ENCODE assay signal across 12 mouse cellular contexts in genomic region chr11:117515718-117516421, GRCm38 (mm10). TPM values are rescaled to one million over a fixed set of nuclear protein-coding genes. Genes with fewer than 3 reads are reported as not detected.
A peak's percentile ranks its signal among the peaks of the same experiment; 100 is the strongest.
DNase-seq lines count a peak whose midpoint lies in the region; ATAC-seq lines count a peak whose summit lies in the region.
"Had no signal": no experiment of that assay in that cellular context is flagged by ENCODE, and none has a peak within 500 bp of the region (broad histone marks: within the 10 kb centered on the region; RNA-seq: fewer than 3 reads in every experiment).

No protein-coding gene starts in this region.

- no peak overlapping the region for H3K4me3 ChIP-seq in hindbrain, embryonic 15.5 days
- H3K4me3 ChIP-seq: intestine, embryonic 15.5 days; liver, embryonic 13.5 days had no signal

- H3K4me1 ChIP-seq in hindbrain, embryonic 15.5 days (replicated peaks) = peaks cover 10% of the 10 kb centered on the region
- H3K4me1 ChIP-seq: intestine, embryonic 15.5 days; liver, embryonic 13.5 days had no signal

- H3K4me2 ChIP-seq in hindbrain, embryonic 15.5 days = no peak overlapping the region
- H3K4me2 ChIP-seq: intestine, embryonic 15.5 days; liver, embryonic 13.5 days had no signal

- DNase-seq in heart, adult 9 months (ENCODE audit: low spot score in 2 of 2) = peak; percentile 20 to 57
- DNase-seq in heart, postnatal 25 days (ENCODE audit: low spot score) = no peak
- DNase-seq in cerebellum, adult 18-20 months = peak; percentile 58 to 66
- peak; percentile 73 to 74 for DNase-seq in cerebellum, postnatal 14 days
- no peak for DNase-seq in spleen, postnatal 4 days (ENCODE audit: low spot score in 2 of 2)
- DNase-seq in layer of hippocampus, adult 11-12 months (ENCODE audit: low spot score) = no peak
- DNase-seq: gastrocnemius, postnatal 10 days; layer of hippocampus, adult 9-11 months; liver, embryonic 13.5 days had no signal

- no peak overlapping the region for H3K27ac ChIP-seq in hindbrain, embryonic 15.5 days (replicated peaks)
- H3K27ac ChIP-seq: intestine, embryonic 15.5 days; liver, embryonic 13.5 days had no signal

- H3K27me3 ChIP-seq in hindbrain, embryonic 15.5 days = no peaks in the 10 kb centered on the region
- H3K27me3 ChIP-seq: intestine, embryonic 15.5 days; liver, embryonic 13.5 days had no signal

- WGBS in hindbrain, embryonic 15.5 days = 46% methylated on average over 10 of the region's 10 CpGs

- H3K36me3 ChIP-seq in hindbrain, embryonic 15.5 days = no peaks in the 10 kb centered on the region
- H3K36me3 ChIP-seq: intestine, embryonic 15.5 days; liver, embryonic 13.5 days had no signal

- intact Hi-C loops in heart, postnatal 25 days (cut with DNase I) = no loop called here

- no peaks in the 10 kb centered on the region for H3K9me3 ChIP-seq in hindbrain, embryonic 15.5 days
- H3K9me3 ChIP-seq: intestine, embryonic 15.5 days; liver, embryonic 13.5 days had no signal

- no peak overlapping the region for H3K9ac ChIP-seq in hindbrain, embryonic 15.5 days
- H3K9ac ChIP-seq: intestine, embryonic 15.5 days; liver, embryonic 13.5 days had no signal

- ATAC-seq in hindbrain, embryonic 15.5 days (ENCODE audit: low FRiP score, low read depth) = peak; percentile 88
- ATAC-seq: intestine, embryonic 15.5 days had no signal

RNA-seq across cellular contexts. Expression of gene Gm11733, which starts 31.7 kb away (rescaled TPM):
- total RNA-seq in heart, postnatal 25 days (2021) = not detected
- not detected in 2 replicates for polyA plus RNA-seq in hindbrain, embryonic 15.5 days (2015; fragmentation: Nextera tagmentation; extraction: Ambion mirVana)
- total RNA-seq: gastrocnemius, postnatal 10 days; megakaryocyte progenitor cell, adult 5-6 weeks had no signal
- polyA plus RNA-seq: intestine, embryonic 15.5 days; liver, embryonic 13.5 days had no signal

Comparison
In these comparisons a context has a peak if more than half of its experiments do, and no peak if none do; other contexts are left out.
1. DNase-seq: peak in heart, adult 9 months (2 of 2), cerebellum, adult 18-20 months (2 of 2) and cerebellum, postnatal 14 days (2 of 2); none in heart, postnatal 25 days (single experiment), spleen, postnatal 4 days (0 of 2) and layer of hippocampus, adult 11-12 months (single experiment).